Mouse (Mus musculus) kidney, postnatal 14 days (tissue): Measurements from ENCODE around the gene Rab7b.

Source experiments
- DNase-seq: peaks from one replicate; pipeline ENCODE4 v3.0.0; 2022; ENCODE audit warnings: mixed read lengths

The Rab7b gene

DNA sequence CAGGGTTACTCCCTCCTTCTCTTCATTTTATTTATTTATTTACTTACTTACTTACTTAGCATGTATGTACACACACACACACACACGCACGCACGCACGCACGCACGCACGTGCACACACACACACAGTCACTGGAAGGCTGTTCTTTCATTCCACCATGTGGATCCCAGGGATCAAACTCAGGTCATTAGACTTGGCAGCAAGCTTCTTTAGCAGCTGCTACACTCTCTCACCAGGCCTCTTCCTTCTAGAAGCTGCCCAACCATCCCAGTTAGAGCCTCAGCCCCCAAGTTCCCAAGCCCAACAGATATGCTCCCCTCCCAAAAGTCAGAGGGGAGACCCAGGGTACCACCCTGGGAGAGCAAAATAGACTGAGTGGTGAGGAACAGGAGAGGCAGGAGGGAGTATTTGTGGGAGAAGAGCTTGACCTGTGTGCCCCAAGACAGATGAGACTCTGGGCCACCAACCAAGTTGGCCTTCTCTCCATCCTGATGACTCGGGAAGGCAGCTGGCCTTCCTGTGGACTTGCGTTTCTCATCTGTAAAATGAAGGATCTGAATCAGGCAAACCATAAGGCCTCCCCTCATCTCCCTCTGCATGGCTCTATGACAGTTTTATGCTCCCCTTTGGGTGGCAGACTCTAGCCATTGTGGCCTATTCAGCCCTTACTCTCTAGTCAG lies 51.1 kb downstream of the Rab7b start:
- DNase-seq, result no peak

DNA sequence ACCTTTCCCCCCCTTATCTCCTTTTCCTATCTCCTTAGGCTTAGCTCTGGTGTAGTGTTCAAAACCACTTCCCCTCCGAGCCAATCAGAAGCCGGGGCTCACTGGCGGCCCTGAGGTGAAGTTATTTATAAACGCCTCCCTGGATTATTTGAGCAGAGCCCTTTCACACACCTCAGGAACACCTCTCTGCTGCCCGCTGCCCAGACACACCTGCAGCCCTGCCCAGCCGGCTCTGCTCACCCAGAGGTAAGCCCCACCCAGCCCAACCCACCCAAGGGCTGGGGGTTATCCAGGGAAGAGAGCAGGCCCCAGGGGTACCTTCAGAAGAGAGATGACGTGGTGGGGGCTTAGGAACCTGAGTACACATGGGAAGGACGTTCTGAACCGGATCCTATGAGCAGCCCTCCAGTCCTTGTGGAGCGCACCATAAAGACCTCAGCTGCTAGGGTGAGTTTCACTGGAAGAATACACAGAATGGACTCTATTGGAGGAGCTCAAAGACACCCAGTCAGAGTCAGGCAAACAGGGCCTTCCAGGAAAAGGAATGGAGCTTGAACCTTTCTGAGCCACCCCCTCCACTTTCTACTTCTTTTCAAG lies 55.5 kb downstream of the Rab7b start, which contains the start of gene Slc26a9:
Slc26a9 (plus strand) TSS at position 155 of the 597 bp plus-strand sequence.
- DNase-seq, result no peak

DNA sequence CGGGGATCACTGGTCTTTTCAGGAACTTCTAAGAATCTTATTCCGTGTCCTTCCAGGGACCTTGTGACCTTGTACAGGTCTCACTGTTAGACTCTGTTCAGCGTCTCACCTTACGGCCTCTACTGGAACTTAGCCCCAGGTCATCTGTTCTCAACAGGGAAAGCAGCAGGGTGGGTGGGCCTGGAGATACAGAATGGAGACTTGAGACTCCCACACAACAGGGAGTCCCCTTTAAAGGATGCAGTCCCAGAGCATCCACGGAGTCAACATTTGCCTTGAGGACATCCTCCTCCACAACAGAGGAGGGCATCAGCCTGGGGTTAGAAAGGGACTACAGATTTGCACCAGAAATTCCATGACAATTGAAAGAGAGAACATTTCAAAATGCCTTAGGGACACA lies 56.9 kb downstream of the Rab7b start:
- no peak for DNase-seq

DNA sequence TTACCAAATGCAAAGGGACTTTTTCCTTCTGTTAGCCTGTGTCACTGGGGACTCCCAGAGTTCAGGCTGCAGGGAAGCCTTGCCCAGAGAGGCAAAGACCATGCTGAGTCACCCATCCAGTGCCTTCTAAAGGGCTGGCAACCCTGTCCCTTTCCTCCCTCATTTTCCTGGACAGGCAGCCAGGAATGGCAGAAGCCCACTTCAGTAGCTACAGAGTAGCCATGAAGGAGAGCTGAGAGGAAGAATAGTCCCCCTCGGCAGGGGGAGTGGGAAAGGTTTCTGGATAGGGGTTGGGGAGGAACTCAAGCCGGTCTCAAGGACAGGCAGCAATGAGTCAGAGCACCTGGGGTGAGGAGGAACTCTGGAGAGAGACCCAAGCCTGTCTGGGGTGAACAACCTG lies 59.3 kb downstream of the Rab7b start:
- no peak for DNase-seq

GRCm38 (mm10) chr1:131748636-131749035 lies 60.1 kb downstream of the Rab7b start:
- DNase-seq, result no peak

DNA sequence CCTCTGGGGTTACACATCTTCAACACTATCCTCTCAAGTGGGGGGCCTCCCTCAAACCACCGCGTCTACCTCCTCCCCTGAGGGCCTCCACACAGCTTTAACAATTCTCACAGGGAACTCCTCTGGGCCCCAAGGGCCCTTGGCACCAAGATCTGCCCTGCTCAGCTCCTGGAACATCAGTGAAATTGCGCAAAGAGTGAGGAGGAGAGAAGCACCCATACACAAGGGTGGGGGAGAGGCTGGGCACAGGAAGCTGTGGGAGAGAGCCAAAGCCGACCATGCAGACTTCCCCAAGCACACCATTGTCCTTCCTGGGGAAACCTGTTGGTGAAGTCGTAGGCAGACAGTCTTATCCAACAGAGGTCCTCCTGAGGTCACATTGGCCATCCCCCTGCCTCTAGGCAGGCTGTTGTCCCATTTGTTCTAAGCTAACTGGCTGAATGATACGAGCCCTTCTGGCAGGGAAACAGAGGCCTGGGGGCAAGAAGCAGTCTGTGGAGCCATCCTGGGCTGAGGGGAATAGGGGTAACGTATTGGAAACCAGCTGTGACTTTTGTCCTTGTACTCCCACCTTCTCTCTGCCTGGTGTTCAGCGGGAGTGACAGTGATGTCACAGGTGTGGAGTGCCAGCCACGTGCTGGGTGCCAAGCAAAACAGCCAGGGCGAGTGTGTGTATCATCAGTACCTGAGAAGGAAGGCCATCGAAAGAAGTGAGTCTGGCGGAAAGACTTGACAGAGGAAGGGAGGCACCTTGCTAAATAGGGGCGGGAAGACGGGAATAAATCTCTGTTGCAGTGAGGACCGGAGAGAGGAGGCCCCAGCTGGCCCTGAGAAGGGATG lies 61.4 kb downstream of the Rab7b start:
- no peak for DNase-seq

GRCm38 (mm10) chr1:131751181-131751890 lies 62.8 kb downstream of the Rab7b start:
- DNase-seq, result no peak

DNA sequence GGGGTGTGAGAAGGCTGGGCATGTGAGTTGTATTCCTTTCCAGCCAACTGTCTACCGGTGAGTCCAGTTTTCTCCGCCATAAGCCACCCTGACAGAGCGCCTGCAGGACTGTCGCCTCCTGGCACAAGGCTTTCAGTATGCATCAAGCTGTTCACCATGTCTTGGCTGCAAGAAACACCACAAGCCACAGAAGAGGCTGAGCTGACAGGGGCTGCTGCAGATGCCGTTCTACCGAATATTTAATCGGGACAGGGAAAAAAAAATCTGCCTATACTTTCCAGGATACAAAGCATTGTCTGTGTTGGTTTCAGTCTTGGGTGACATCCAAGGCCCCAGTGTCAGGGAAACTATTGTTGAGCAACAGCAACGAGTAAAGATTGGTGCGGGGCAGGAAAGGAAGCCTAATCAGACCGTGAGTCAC lies 63.4 kb downstream of the Rab7b start:
- no peak for DNase-seq

GRCm38 (mm10) chr1:131754212-131754829 lies 65.8 kb downstream of the Rab7b start:
- no peak for DNase-seq

- peak; percentile 32 for DNase-seq
These were observed 66.4 kb downstream of the Rab7b start for GRCm38 (mm10) chr1:131754916-131755315.

DNA sequence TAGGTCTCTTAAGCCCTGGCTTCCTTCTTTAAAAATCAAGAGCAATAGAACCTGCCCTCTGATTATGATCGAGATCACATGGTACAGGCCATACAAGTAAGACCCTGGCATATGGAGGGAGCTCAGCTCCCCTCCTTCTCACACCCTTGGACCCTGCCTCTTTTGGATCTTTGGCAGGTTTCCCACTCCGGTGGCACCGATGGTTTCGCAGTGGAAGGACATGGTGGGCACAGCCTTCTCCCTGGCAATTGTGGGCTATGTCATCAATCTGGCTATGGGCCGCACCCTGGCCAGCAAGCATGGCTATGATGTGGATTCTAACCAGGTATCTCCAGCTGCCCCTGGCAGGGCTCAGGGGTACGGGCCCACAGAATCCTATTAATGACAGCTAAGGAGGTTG lies 68.7 kb downstream of the Rab7b start:
- no peak for DNase-seq

- DNase-seq, result no peak
These were observed 70.3 kb downstream of the Rab7b start for GRCm38 (mm10) chr1:131758796-131759195.

DNA sequence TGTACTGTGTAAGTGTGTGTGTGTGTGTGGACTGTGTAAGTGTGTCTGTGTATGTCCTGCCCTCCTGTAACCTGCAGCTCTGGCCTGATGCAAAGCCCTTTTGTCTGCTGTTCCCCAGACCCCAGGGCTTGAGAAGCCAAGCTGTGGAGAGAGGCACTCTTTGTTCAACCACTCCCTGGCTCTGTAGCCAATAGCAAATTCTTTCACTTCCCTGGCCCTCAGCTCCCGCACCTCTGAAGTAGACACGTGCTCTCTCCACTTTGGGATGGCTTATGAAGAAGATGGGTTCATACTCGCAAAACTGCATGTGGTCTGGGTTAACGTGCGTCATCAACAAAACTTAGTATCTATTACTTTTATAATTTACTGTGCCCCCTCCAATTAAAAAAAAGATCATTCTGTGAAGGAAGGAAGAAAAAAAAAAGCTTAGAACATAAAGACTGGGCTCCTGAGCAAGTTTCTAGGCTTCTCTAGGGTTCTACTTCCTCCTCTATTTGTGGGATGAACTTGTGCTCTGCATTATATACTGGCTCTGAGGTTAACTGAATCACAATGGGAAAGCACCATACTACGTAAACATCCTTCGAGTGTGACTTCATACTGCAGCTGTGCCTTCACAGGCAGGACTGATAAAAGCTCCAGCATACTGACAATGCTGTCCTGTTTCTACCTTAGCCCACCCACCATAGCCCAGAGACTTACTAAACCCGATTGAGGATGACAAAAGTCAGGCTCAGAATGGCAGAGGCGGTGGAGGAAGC lies 71.4 kb downstream of the Rab7b start:
- DNase-seq, result no peak

DNA sequence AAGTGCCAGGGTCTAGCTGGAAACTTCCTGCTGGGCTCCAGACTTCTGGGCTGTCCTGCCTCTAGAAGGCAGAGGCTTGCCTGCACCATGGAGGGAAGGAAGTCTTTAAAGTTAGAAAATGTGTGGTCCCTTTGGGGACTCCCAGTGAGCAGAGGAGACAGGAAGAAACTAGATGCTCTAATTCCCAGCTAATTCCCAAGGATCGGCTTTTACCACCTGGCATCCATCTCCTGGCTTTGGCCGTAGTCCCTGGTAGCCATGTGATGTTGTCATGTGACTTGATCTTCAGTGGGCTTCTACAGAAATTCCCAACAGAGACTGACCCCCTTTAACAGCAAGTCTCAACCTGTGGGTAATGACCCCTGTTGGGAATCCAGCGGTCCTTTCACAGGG lies 71.9 kb downstream of the Rab7b start:
- no peak for DNase-seq

GRCm38 (mm10) chr1:131761079-131761831 lies 72.8 kb downstream of the Rab7b start:
- no peak for DNase-seq

DNA sequence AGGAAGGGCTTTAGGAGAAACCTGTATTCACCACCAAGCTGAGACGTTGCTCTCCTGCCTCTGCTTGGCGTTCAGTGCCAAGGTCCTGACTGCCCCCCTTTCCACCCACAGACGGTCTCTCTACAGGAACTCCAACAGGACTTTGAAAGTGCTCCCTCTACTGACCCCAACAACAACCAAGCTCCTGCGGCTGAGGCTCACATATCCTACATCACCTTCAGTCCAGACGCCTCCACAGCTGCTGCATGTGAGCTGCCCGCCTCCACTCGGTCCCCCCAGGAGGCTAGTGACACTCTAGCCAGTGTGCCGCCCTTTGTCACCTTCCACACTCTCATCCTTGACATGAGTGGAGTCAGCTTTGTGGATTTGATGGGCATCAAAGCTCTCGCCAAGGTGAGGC lies 75.2 kb downstream of the Rab7b start:
- no peak for DNase-seq

- no peak for DNase-seq
These were observed 76.3 kb downstream of the Rab7b start for GRCm38 (mm10) chr1:131764581-131765338.
